Mouse (Mus musculus): ENCODE results near the gene Aff3. TPM values are rescaled to one million over a fixed set of nuclear protein-coding genes. Genes with fewer than 3 reads are reported as not detected.

Gene Aff3
- total RNA-seq, 1 experiment, result 1.7 TPM

- TF ChIP-seq CHD2 (IDR thresholded peaks at IDR 0.05; ENCODE audit: low read depth, low read length) (no peak), ZNF384 (IDR thresholded peaks at IDR 0.05; ENCODE audit: low read depth, low read length) (no peak)
- H3K27ac ChIP-seq (ENCODE audit: insufficient read depth, low read depth, low read length, poor library complexity, severe bottlenecking), result no peak overlapping the region
- in situ Hi-C loops (cut with MboI; ENCODE audit: low sequenced_read_pairs in 2 of 2, unreplicated experiment in 2 of 2), result no loop called here
- no peaks in the 10 kb centered on the region for H3K4me1 ChIP-seq (ENCODE audit: control insufficient read depth in 2 of 2, insufficient read depth in 2 of 2, low read length in 2 of 2, poor library complexity in 1 of 2)
- no peaks in the 10 kb centered on the region for H3K9me3 ChIP-seq (ENCODE audit: control insufficient read depth, insufficient read depth, low read depth, low read length)
- DNase-seq (ENCODE audit: low read depth, low spot score), result no peak
- H3K9ac ChIP-seq (ENCODE audit: insufficient read depth, low read depth, low read length, poor library complexity, severe bottlenecking), result no peak overlapping the region
- H3K36me3 ChIP-seq (ENCODE audit: control insufficient read depth, insufficient read depth, low read length, poor library complexity, severe bottlenecking), result no peaks in the 10 kb centered on the region; the same call in 1 of the 2 replicates
- H3K4me3 ChIP-seq (ENCODE audit: insufficient read depth in 1 of 2, low read depth in 1 of 2, low read length in 2 of 2, poor library complexity in 1 of 2, severe bottlenecking in 1 of 2), result no peak overlapping the region
Measured at GRCm38 (mm10) chr1:38268246-38269042, 396.3 kb downstream of the Aff3 start.

- H3K4me3 ChIP-seq (ENCODE audit: insufficient read depth in 1 of 2, low read depth in 1 of 2, low read length in 2 of 2, poor library complexity in 1 of 2, severe bottlenecking in 1 of 2), result no peak overlapping the region
- no peak for TF ChIP-seq MAFK (IDR thresholded peaks at IDR 0.05; ENCODE audit: insufficient read depth, low read depth, low read length)
- TF ChIP-seq ZNF384 (IDR thresholded peaks at IDR 0.05; ENCODE audit: low read depth, low read length), result no peak
- TF ChIP-seq HCFC1 (IDR thresholded peaks at IDR 0.05; ENCODE audit: borderline replicate concordance, insufficient read depth, low read length), result no peak
- no peak for TF ChIP-seq ZC3H11A (IDR thresholded peaks at IDR 0.05; ENCODE audit: borderline replicate concordance, low read depth, low read length)
- TF ChIP-seq CHD2 (IDR thresholded peaks at IDR 0.05; ENCODE audit: low read depth, low read length), result no peak
- no peaks in the 10 kb centered on the region; the same call in 1 of the 2 replicates for H3K36me3 ChIP-seq (ENCODE audit: control insufficient read depth, insufficient read depth, low read length, poor library complexity, severe bottlenecking)
- no peak overlapping the region for H3K9ac ChIP-seq (ENCODE audit: insufficient read depth, low read depth, low read length, poor library complexity, severe bottlenecking)
- H3K4me1 ChIP-seq (ENCODE audit: control insufficient read depth in 2 of 2, insufficient read depth in 2 of 2, low read length in 2 of 2, poor library complexity in 1 of 2), result no peaks in the 10 kb centered on the region
- no peaks in the 10 kb centered on the region for H3K9me3 ChIP-seq (ENCODE audit: control insufficient read depth, insufficient read depth, low read depth, low read length)
- H3K27ac ChIP-seq (ENCODE audit: insufficient read depth, low read depth, low read length, poor library complexity, severe bottlenecking), result no peak overlapping the region
- in situ Hi-C loops (cut with MboI; ENCODE audit: low sequenced_read_pairs in 2 of 2, unreplicated experiment in 2 of 2), result no loop called here
- DNase-seq (ENCODE audit: low read depth, low spot score), result no peak
Measured at GRCm38 (mm10) chr1:38263251-38263650, 401.5 kb downstream of the Aff3 start.

- Histone ChIP-seq H3K27ac (ENCODE audit: insufficient read depth, low read depth, low read length, poor library complexity, severe bottlenecking) (no peak overlapping the region), H3K4me1 (ENCODE audit: control insufficient read depth in 2 of 2, insufficient read depth in 2 of 2, low read length in 2 of 2, poor library complexity in 1 of 2) (no peaks in the 10 kb centered on the region), H3K36me3 (ENCODE audit: control insufficient read depth, insufficient read depth, low read length, poor library complexity, severe bottlenecking) (no peaks in the 10 kb centered on the region; the same call in 1 of the 2 replicates), H3K4me3 (ENCODE audit: insufficient read depth in 1 of 2, low read depth in 1 of 2, low read length in 2 of 2, poor library complexity in 1 of 2, severe bottlenecking in 1 of 2) (no peak overlapping the region), H3K9me3 (ENCODE audit: control insufficient read depth, insufficient read depth, low read depth, low read length) (no peaks in the 10 kb centered on the region), H3K9ac (ENCODE audit: insufficient read depth, low read depth, low read length, poor library complexity, severe bottlenecking) (no peak overlapping the region)
- no peak for DNase-seq (ENCODE audit: low read depth, low spot score)
- in situ Hi-C loops (cut with MboI; ENCODE audit: low sequenced_read_pairs in 2 of 2, unreplicated experiment in 2 of 2), result no loop called here
- TF ChIP-seq MAFK (IDR thresholded peaks at IDR 0.05; ENCODE audit: insufficient read depth, low read depth, low read length) (no peak), HCFC1 (IDR thresholded peaks at IDR 0.05; ENCODE audit: borderline replicate concordance, insufficient read depth, low read length) (no peak), ZNF384 (IDR thresholded peaks at IDR 0.05; ENCODE audit: low read depth, low read length) (no peak), CHD2 (IDR thresholded peaks at IDR 0.05; ENCODE audit: low read depth, low read length) (no peak), ZC3H11A (IDR thresholded peaks at IDR 0.05; ENCODE audit: borderline replicate concordance, low read depth, low read length) (no peak)
Measured at GRCm38 (mm10) chr1:38262362-38263154, 402.2 kb downstream of the Aff3 start.

DNA sequence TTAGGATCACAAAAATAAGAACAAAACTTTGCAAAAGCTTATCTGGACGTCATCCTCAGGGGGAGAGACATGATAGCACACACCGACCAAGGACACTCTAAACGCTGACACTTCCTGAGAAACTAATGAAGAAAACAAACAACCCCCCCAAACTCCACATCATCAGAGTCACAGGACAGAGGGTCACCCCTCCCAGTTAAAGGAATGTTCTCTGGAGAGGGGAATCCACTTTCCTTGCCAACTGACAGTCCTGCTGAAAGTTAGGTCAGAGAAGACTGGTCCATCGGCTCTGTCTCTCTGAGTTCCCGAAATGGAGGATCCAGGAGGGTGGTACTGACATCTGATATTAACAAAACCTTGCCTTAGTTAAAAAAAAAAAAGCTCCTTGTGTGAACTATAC, 403.7 kb downstream of the Aff3 start:
- DNase-seq (ENCODE audit: low read depth, low spot score), result no peak
- H3K4me3 ChIP-seq (ENCODE audit: insufficient read depth in 1 of 2, low read depth in 1 of 2, low read length in 2 of 2, poor library complexity in 1 of 2, severe bottlenecking in 1 of 2), result no peak overlapping the region
- no peaks in the 10 kb centered on the region for H3K4me1 ChIP-seq (ENCODE audit: control insufficient read depth in 2 of 2, insufficient read depth in 2 of 2, low read length in 2 of 2, poor library complexity in 1 of 2)
- TF ChIP-seq MAFK (IDR thresholded peaks at IDR 0.05; ENCODE audit: insufficient read depth, low read depth, low read length), result no peak
- TF ChIP-seq ZNF384 (IDR thresholded peaks at IDR 0.05; ENCODE audit: low read depth, low read length), result no peak
- TF ChIP-seq HCFC1 (IDR thresholded peaks at IDR 0.05; ENCODE audit: borderline replicate concordance, insufficient read depth, low read length), result no peak
- TF ChIP-seq CHD2 (IDR thresholded peaks at IDR 0.05; ENCODE audit: low read depth, low read length), result no peak
- TF ChIP-seq ZC3H11A (IDR thresholded peaks at IDR 0.05; ENCODE audit: borderline replicate concordance, low read depth, low read length), result no peak
- H3K9me3 ChIP-seq (ENCODE audit: control insufficient read depth, insufficient read depth, low read depth, low read length), result no peaks in the 10 kb centered on the region
- no peaks in the 10 kb centered on the region; the same call in 1 of the 2 replicates for H3K36me3 ChIP-seq (ENCODE audit: control insufficient read depth, insufficient read depth, low read length, poor library complexity, severe bottlenecking)
- in situ Hi-C loops (cut with MboI; ENCODE audit: low sequenced_read_pairs in 2 of 2, unreplicated experiment in 2 of 2), result no loop called here
- no peak overlapping the region for H3K9ac ChIP-seq (ENCODE audit: insufficient read depth, low read depth, low read length, poor library complexity, severe bottlenecking)
- no peak overlapping the region for H3K27ac ChIP-seq (ENCODE audit: insufficient read depth, low read depth, low read length, poor library complexity, severe bottlenecking)
